Mouse (Mus musculus) embryonic facial prominence, embryonic 14.5 days (tissue): ENCODE measurements around the gene Cadps2. TPM values are rescaled to one million over a fixed set of nuclear protein-coding genes. Genes with fewer than 3 reads are reported as not detected.

Experiments used
- ATAC-seq: fragments of 200-750 bp; cut with Nextera tagmentation; 2 replicates; pipeline ENCODE4 v1.8.0; 2017; ENCODE audit warnings: low read depth, moderate number of reproducible peaks, moderate TSS enrichment
- DNase-seq: peaks from one replicate; pipeline ENCODE4 v3.0.0-alpha.2; 2015; ENCODE audit warnings: low spot score
- H3K27ac ChIP-seq: fragments of 300-500 bp; sonication (generic); replicated peaks from 2 replicates; pipeline ENCODE4 v1.5.1; 2014; ENCODE audit warnings: low read depth, mild to moderate bottlenecking, low read length, moderate library complexity
- H3K27me3 ChIP-seq: fragments of 300-500 bp; sonication (generic); replicated peaks from 2 replicates; pipeline ENCODE4 v1.6.1; 2014; ENCODE audit warnings: low read length; ENCODE audit not compliant: control insufficient read depth, insufficient read depth
- H3K36me3 ChIP-seq: fragments of 300-500 bp; sonication (generic); 2 replicates; pipeline ENCODE4 v1.6.1; 2014; ENCODE audit warnings: low read length, mixed read lengths; ENCODE audit not compliant: control insufficient read depth, insufficient read depth
- H3K4me1 ChIP-seq: fragments of 300-500 bp; sonication (generic); 2 replicates; pipeline ENCODE4 v1.6.1; 2014; ENCODE audit warnings: antibody characterized with exemption, low read length; ENCODE audit not compliant: control insufficient read depth, insufficient read depth
- H3K4me2 ChIP-seq: fragments of 300-500 bp; sonication (generic); 2 replicates; pipeline ENCODE4 v1.6.1; 2014; ENCODE audit warnings: low read depth, mild to moderate bottlenecking, low read length, moderate library complexity, mixed read lengths
- H3K4me3 ChIP-seq: fragments of 300-500 bp; sonication (generic); 2 replicates; pipeline ENCODE4 v1.5.1; 2014; ENCODE audit warnings: low read depth, mild to moderate bottlenecking, low read length
- H3K9ac ChIP-seq: fragments of 300-500 bp; sonication (generic); 2 replicates; pipeline ENCODE4 v1.6.1; 2014; ENCODE audit warnings: low read depth, mild to moderate bottlenecking, low read length, moderate library complexity, mixed read lengths
- H3K9me3 ChIP-seq: fragments of 300-500 bp; sonication (generic); 2 replicates; pipeline ENCODE4 v1.6.1; 2016; ENCODE audit warnings: low read length; ENCODE audit not compliant: control insufficient read depth
- WGBS: fragments of 180-500 bp; shearing (Covaris S2); extraction: QIAGEN DNeasy Blood & Tissue Kit; methylation state at CpG from one replicate; pipeline ENCODE4 v1.1.7; 2014; 5-methylcytosine and 5-hydroxymethylcytosine counted together
- polyA plus RNA-seq: library from polyadenylated mRNA; unstranded; fragments of >200 nt; fragmentation: Nextera tagmentation; extraction: Ambion mirVana; gene quantifications from 2 replicates; pipeline ENCODE4 v1.2.1, GENCODE M21; 2014

The Cadps2 gene
- polyA plus RNA-seq, 1 experiment from 2014 or later = 7.2 TPM

DNA sequence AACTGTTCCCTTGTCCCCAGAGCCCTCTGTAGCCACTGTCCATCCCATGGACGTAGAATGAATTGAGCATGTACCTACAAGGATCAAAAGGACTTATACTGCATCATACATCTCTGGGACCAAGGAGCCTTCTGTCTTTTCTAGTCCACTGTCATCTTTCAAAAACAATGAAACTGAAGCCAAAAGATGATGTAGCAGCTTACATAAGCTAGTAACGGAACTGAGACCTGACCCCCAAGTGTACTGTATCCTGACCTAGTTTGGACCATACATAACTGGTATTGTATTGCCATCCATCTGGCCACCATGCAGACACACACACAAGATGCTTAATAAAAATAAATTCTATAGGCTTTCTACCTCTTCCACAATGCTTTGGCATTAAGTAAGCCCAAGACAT, 350.2 kb downstream of the Cadps2 start:
- no peak overlapping the region for H3K27ac ChIP-seq
- H3K9ac ChIP-seq = no peak overlapping the region
- H3K9me3 ChIP-seq = no peaks in the 10 kb centered on the region
- no peaks in the 10 kb centered on the region for H3K36me3 ChIP-seq
- no peak for DNase-seq
- no peak overlapping the region for H3K4me2 ChIP-seq
- H3K4me1 ChIP-seq = no peaks in the 10 kb centered on the region
- ATAC-seq = no peak
- no peak overlapping the region for H3K4me3 ChIP-seq
- 77% methylated on average over 2 of the region's 2 CpGs for WGBS
- no peaks in the 10 kb centered on the region for H3K27me3 ChIP-seq

DNA sequence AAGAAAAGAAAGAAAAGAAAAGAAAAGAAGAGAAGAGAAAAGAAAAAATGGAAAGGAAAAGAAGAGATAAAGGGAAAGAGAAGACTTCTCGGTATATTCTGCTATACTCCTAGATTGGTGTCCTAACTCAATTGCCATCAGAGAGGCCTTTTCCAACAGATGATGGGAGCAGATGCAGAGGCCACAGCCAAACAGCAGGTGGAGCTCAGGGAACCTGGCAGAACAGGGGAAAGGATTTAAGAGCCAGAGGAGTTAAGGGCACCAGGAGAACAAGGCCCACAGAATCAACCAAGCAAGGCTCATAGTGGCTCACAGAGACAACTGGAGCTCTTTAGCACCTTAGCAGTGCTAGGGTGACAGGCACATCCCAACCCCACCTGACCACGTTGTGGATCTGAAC, 366.5 kb downstream of the Cadps2 start:
- Histone ChIP-seq H3K36me3 (no peaks in the 10 kb centered on the region), H3K4me2 (no peak overlapping the region), H3K4me3 (no peak overlapping the region), H3K27me3 (no peaks in the 10 kb centered on the region), H3K4me1 (no peaks in the 10 kb centered on the region), H3K27ac (no peak overlapping the region), H3K9me3 (no peaks in the 10 kb centered on the region), H3K9ac (no peak overlapping the region)
- peak; percentile 20 for DNase-seq
- no peak for ATAC-seq
- WGBS = 67% methylated on average over 2 of the region's 2 CpGs

DNA sequence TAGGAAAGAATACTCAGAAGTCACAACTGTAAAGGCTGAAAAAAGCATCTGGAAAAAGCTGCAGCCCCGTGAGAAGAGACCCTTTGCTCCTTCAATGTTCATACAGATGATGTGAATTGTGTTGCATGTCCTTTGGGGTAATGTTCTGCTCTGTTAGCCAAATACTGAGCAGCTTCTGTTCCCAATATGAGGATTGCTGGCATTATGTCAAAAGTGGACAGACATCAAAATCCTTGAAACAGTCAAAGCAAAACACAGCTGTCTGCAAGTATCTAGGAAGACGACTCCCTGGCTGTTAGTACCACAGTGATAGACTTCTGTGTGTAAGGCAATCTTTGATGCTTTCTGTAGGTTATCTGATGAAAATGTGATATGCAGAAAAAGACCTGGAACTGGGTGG, 367.4 kb downstream of the Cadps2 start:
- WGBS = 47% methylated on average over 2 of the region's 2 CpGs
- H3K4me3 ChIP-seq = no peak overlapping the region
- DNase-seq = no peak

DNA sequence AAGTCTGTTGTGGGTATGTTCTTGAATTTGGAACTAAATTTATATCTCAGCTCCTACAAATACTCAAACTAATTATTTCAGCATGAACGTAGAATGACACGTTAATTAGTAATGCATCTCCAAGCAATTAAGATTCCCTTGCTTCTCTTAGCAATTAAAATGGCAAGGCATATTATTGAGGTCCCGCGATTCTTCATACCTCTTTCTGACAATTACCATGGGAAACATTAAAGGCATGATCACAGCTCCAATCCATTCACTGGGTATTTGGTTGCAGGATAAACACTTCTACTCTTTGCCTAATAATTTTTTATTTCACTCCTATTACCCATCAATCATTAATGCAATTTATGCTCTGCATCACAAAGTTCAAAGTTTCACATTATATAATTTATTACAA, 371.3 kb downstream of the Cadps2 start:
- Histone ChIP-seq H3K36me3 (no peaks in the 10 kb centered on the region), H3K27ac (no peak overlapping the region), H3K4me1 (no peaks in the 10 kb centered on the region), H3K27me3 (no peaks in the 10 kb centered on the region), H3K9ac (no peak overlapping the region), H3K4me2 (no peak overlapping the region), H3K9me3 (no peaks in the 10 kb centered on the region), H3K4me3 (no peak overlapping the region)
- WGBS = 74% methylated on average over 4 of the region's 4 CpGs
- DNase-seq (no peak), ATAC-seq (no peak)

More for the DNA sequence above, 367.4 kb downstream of the Cadps2 start:
- Histone ChIP-seq H3K4me1 (no peaks in the 10 kb centered on the region), H3K36me3 (no peaks in the 10 kb centered on the region), H3K9me3 (no peaks in the 10 kb centered on the region), H3K4me2 (no peak overlapping the region), H3K27ac (no peak overlapping the region), H3K9ac (no peak overlapping the region), H3K27me3 (no peaks in the 10 kb centered on the region)
- no peak for ATAC-seq

DNA sequence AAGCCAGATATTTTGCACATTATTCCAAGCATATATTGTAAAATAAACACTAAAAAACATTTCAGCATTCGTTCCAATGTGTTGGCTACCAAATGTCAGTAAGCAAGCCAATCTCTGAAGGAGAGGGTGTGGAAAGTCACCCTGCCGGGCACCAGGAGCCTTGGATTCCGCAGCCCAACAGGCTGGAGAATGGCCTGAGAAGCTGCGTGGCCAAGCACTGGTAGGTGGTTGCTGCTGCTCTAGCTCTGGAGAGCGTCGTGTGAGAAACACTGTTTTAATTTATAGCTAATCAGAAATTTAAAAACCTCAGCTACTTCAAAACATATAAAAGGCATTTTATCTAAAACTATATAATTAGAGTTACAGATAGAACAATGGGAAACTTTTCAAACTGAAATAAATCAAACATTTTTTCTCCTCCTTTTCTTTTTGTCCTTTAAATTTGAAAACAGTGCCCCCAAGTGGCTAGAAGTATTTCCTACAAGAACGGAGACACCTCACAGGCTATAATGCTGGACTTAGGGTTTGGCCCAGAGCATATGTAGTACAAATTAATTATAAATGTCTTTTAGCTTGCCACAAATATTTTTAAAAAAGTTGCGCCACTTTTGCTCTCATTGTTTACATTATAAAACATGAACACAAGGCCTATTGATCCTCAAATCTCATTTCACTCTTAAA, 376.5 kb downstream of the Cadps2 start:
- Histone ChIP-seq H3K4me2 (peak overlapping the region; percentile 20; the same call in 1 of the 2 replicates), H3K4me1 (no peaks in the 10 kb centered on the region), H3K27ac (no peak overlapping the region), H3K4me3 (no peak overlapping the region), H3K9me3 (no peaks in the 10 kb centered on the region), H3K9ac (no peak overlapping the region), H3K27me3 (no peaks in the 10 kb centered on the region), H3K36me3 (no peaks in the 10 kb centered on the region)
- WGBS = 20% methylated on average over 8 of the region's 8 CpGs
- ATAC-seq (peak; percentile 41; the same call in 1 of the 2 replicates), DNase-seq (peak; percentile 49)

DNA sequence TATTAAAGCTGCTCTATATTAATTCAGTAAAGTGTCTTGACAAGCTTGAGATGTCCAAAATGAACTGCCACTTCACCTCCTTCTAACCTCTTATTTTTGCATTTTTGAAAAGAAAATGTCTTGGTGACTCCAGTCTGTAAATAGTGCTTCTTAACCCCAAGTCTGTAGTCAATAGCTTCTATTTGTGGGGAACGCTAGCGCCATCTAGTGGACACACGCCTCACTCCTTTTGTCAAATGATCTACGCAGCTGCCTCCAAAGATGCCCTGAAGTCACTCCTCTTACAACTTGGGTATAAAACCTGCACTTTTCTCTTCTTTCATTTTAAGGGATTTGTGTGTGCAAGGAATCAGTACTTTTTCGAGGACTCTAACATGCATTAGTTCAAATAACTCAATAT, 381.5 kb downstream of the Cadps2 start:
- H3K9me3 ChIP-seq = no peaks in the 10 kb centered on the region
- 3% methylated on average over 5 of the region's 5 CpGs for WGBS
- no peak overlapping the region for H3K27ac ChIP-seq
- no peaks in the 10 kb centered on the region for H3K27me3 ChIP-seq
- H3K4me1 ChIP-seq = no peaks in the 10 kb centered on the region
- H3K4me2 ChIP-seq = no peak overlapping the region
- ATAC-seq (no peak), DNase-seq (peak; percentile 85)
- no peak overlapping the region for H3K4me3 ChIP-seq
- H3K36me3 ChIP-seq = no peaks in the 10 kb centered on the region
- H3K9ac ChIP-seq = no peak overlapping the region

DNA sequence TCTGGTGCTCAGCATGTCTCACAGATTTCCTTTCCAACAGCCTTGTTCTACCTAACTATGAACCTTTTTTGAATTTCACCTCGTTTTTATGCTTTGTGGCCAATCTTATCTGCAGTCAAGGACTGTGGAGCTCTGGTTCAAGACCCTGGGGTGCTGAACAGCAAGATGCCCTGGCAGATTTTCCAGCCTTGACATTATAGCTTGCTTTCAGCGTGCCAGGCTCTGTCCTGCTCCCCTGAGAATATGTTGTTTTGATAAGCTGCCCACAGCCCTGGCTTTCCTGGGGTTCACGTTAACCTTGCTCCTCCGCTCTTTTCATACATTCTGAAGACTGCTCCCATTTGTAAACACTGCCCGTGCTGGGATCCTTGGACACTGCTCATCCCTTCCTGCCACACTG, 385.3 kb downstream of the Cadps2 start:
- Histone ChIP-seq H3K4me3 (no peak overlapping the region), H3K9ac (no peak overlapping the region), H3K36me3 (no peaks in the 10 kb centered on the region), H3K4me1 (no peaks in the 10 kb centered on the region), H3K27ac (no peak overlapping the region), H3K9me3 (no peaks in the 10 kb centered on the region), H3K27me3 (no peaks in the 10 kb centered on the region), H3K4me2 (no peak overlapping the region)
- DNase-seq (no peak), ATAC-seq (no peak)
- WGBS = 43% methylated on average over 5 of the region's 5 CpGs

DNA sequence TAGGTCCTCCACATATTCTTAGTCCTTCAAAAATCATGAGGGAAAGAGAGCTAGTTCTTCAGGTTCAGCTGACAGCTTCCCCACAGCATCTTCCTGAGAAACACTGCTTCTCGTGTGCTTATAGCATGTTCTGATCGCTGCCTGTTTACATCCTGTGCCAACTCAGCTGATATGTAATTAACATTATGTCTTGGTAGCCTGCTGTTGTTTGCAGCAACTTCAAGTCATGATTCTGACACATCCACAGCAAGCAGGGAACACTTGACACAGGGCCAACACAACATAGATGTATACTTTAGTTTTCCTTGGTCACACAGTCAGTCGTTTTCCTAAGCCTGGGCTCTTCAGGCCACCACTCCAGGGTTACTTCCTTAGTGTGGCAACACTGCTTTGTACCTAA, 399.3 kb downstream of the Cadps2 start:
- Histone ChIP-seq H3K27me3 (no peaks in the 10 kb centered on the region), H3K9ac (no peak overlapping the region), H3K9me3 (no peaks in the 10 kb centered on the region), H3K4me2 (no peak overlapping the region), H3K27ac (no peak overlapping the region), H3K4me3 (no peak overlapping the region), H3K4me1 (no peaks in the 10 kb centered on the region), H3K36me3 (no peaks in the 10 kb centered on the region)
- WGBS = 63% methylated on average over 3 of the region's 3 CpGs
- ATAC-seq (no peak), DNase-seq (no peak)
